Mouse (Mus musculus): ENCODE results near the gene Mrln. TPM values are rescaled to one million over a fixed set of nuclear protein-coding genes. Genes with fewer than 3 reads are reported as not detected.

Mrln gene
- polyA plus RNA-seq, 1 experiment: 32.8 TPM

GRCm38 (mm10) chr10:70167625-70168024 lies 36.8 kb upstream of the Mrln start:
- Histone ChIP-seq H3K79me2 (ENCODE audit: control insufficient read depth, insufficient read depth) (no peaks in the 10 kb centered on the region), H3ac (ENCODE audit: control insufficient read depth, insufficient read length) (no peak overlapping the region), H3K4me2 (ENCODE audit: low read depth) (no peak overlapping the region), H3K36me3 (ENCODE audit: control insufficient read depth, insufficient read depth) (peaks cover 11% of the 10 kb centered on the region), H3K27me3 (ENCODE audit: control insufficient read depth, insufficient read depth, insufficient read length) (no peaks in the 10 kb centered on the region), H3K4me3 (no peak overlapping the region)
- TF ChIP-seq MAX (IDR thresholded peaks at IDR 0.05; ENCODE audit: low read depth): no peak
- no peak for TF ChIP-seq TCF12 (IDR thresholded peaks at IDR 0.05; ENCODE audit: insufficient read depth, poor library complexity, severe bottlenecking)
- TF ChIP-seq E2F4 (IDR thresholded peaks at IDR 0.05; ENCODE audit: insufficient read depth): no peak
- TF ChIP-seq MYOG (IDR thresholded peaks at IDR 0.05; ENCODE audit: control insufficient read depth in 1 of 3, insufficient read depth in 1 of 3, insufficient read length in 2 of 3, low read depth in 2 of 3): no peak
- TF ChIP-seq REST (IDR thresholded peaks at IDR 0.05; ENCODE audit: insufficient read depth, insufficient read length): no peak
- TF ChIP-seq SRF (IDR thresholded peaks at IDR 0.05; ENCODE audit: control insufficient read depth, insufficient read length, low read depth): no peak
- no peak for TF ChIP-seq TCF3 (IDR thresholded peaks at IDR 0.05; ENCODE audit: insufficient read length, low read depth)

GRCm38 (mm10) chr10:70168396-70168795 lies 36.1 kb upstream of the Mrln start:
- no peak overlapping the region for H3K4me3 ChIP-seq
- H3ac ChIP-seq (ENCODE audit: control insufficient read depth, insufficient read length): no peak overlapping the region
- no peaks in the 10 kb centered on the region for H3K27me3 ChIP-seq (ENCODE audit: control insufficient read depth, insufficient read depth, insufficient read length)
- peaks cover 11% of the 10 kb centered on the region for H3K36me3 ChIP-seq (ENCODE audit: control insufficient read depth, insufficient read depth)
- H3K79me2 ChIP-seq (ENCODE audit: control insufficient read depth, insufficient read depth): no peaks in the 10 kb centered on the region
- no peak overlapping the region for H3K4me2 ChIP-seq (ENCODE audit: low read depth)
- TF ChIP-seq TCF12 (IDR thresholded peaks at IDR 0.05; ENCODE audit: insufficient read depth, poor library complexity, severe bottlenecking): no peak
- TF ChIP-seq MYOG (IDR thresholded peaks at IDR 0.05; ENCODE audit: control insufficient read depth in 1 of 3, insufficient read depth in 1 of 3, insufficient read length in 2 of 3, low read depth in 2 of 3): no peak
- no peak for TF ChIP-seq SRF (IDR thresholded peaks at IDR 0.05; ENCODE audit: control insufficient read depth, insufficient read length, low read depth)
- TF ChIP-seq MYOD1 (IDR thresholded peaks at IDR 0.05; ENCODE audit: control insufficient read depth in 1 of 3, insufficient read length in 2 of 3, low read depth in 2 of 3): no peak
- TF ChIP-seq TCF3 (IDR thresholded peaks at IDR 0.05; ENCODE audit: insufficient read length, low read depth): no peak
- no peak for TF ChIP-seq POLR2A (IDR thresholded peaks at IDR 0.05; ENCODE audit: insufficient read length, low read depth)
- no peak for TF ChIP-seq REST (IDR thresholded peaks at IDR 0.05; ENCODE audit: insufficient read depth, insufficient read length)
- TF ChIP-seq USF1 (IDR thresholded peaks at IDR 0.05; ENCODE audit: low read depth): no peak

GRCm38 (mm10) chr10:70169044-70169443 lies 35.4 kb upstream of the Mrln start:
- peaks cover 11% of the 10 kb centered on the region for H3K36me3 ChIP-seq (ENCODE audit: control insufficient read depth, insufficient read depth)
- H3ac ChIP-seq (ENCODE audit: control insufficient read depth, insufficient read length): no peak overlapping the region
- no peak overlapping the region for H3K4me2 ChIP-seq (ENCODE audit: low read depth)
- H3K27me3 ChIP-seq (ENCODE audit: control insufficient read depth, insufficient read depth, insufficient read length): no peaks in the 10 kb centered on the region
- H3K79me2 ChIP-seq (ENCODE audit: control insufficient read depth, insufficient read depth): no peaks in the 10 kb centered on the region
- no peak overlapping the region for H3K4me3 ChIP-seq
- no peak for TF ChIP-seq E2F4 (IDR thresholded peaks at IDR 0.05; ENCODE audit: insufficient read depth)
- no peak for TF ChIP-seq TCF12 (IDR thresholded peaks at IDR 0.05; ENCODE audit: insufficient read depth, poor library complexity, severe bottlenecking)
- no peak for TF ChIP-seq CEBPB (IDR thresholded peaks at IDR 0.05; ENCODE audit: insufficient read depth, poor library complexity, severe bottlenecking)
- no peak for TF ChIP-seq MYOG (IDR thresholded peaks at IDR 0.05; ENCODE audit: control insufficient read depth in 1 of 3, insufficient read depth in 1 of 3, insufficient read length in 2 of 3, low read depth in 2 of 3)
- TF ChIP-seq POLR2A (IDR thresholded peaks at IDR 0.05; ENCODE audit: insufficient read length, low read depth): no peak
- TF ChIP-seq REST (IDR thresholded peaks at IDR 0.05; ENCODE audit: insufficient read depth, insufficient read length): no peak
- no peak for TF ChIP-seq SRF (IDR thresholded peaks at IDR 0.05; ENCODE audit: control insufficient read depth, insufficient read length, low read depth)
- no peak for TF ChIP-seq MAX (IDR thresholded peaks at IDR 0.05; ENCODE audit: low read depth)
- no peak for TF ChIP-seq USF1 (IDR thresholded peaks at IDR 0.05; ENCODE audit: low read depth)
- TF ChIP-seq MYOD1 (IDR thresholded peaks at IDR 0.05; ENCODE audit: control insufficient read depth in 1 of 3, insufficient read length in 2 of 3, low read depth in 2 of 3): no peak
- no peak for TF ChIP-seq TCF3 (IDR thresholded peaks at IDR 0.05; ENCODE audit: insufficient read length, low read depth)
- no peak for TF ChIP-seq POLR2AphosphoS2 (IDR thresholded peaks at IDR 0.05; ENCODE audit: insufficient read length, low read depth)

GRCm38 (mm10) chr10:70173314-70173713 lies 31.1 kb upstream of the Mrln start:
- no peaks in the 10 kb centered on the region for H3K27me3 ChIP-seq (ENCODE audit: control insufficient read depth, insufficient read depth, insufficient read length)
- no peak overlapping the region for H3ac ChIP-seq (ENCODE audit: control insufficient read depth, insufficient read length)
- H3K4me2 ChIP-seq (ENCODE audit: low read depth): no peak overlapping the region
- no peaks in the 10 kb centered on the region for H3K79me2 ChIP-seq (ENCODE audit: control insufficient read depth, insufficient read depth)
- peaks cover 22% of the 10 kb centered on the region for H3K36me3 ChIP-seq (ENCODE audit: control insufficient read depth, insufficient read depth)
- H3K4me3 ChIP-seq: no peak overlapping the region
- TF ChIP-seq SRF (IDR thresholded peaks at IDR 0.05; ENCODE audit: control insufficient read depth, insufficient read length, low read depth) (no peak), POLR2A (IDR thresholded peaks at IDR 0.05; ENCODE audit: insufficient read length, low read depth) (no peak)

- Histone ChIP-seq H3K36me3 (ENCODE audit: control insufficient read depth, insufficient read depth) (peaks cover 27% of the 10 kb centered on the region), H3ac (ENCODE audit: control insufficient read depth, insufficient read length) (no peak overlapping the region), H3K4me2 (ENCODE audit: low read depth) (no peak overlapping the region), H3K79me2 (ENCODE audit: control insufficient read depth, insufficient read depth) (no peaks in the 10 kb centered on the region), H3K27me3 (ENCODE audit: control insufficient read depth, insufficient read depth, insufficient read length) (no peaks in the 10 kb centered on the region), H3K4me3 (no peak overlapping the region)
- TF ChIP-seq MAX (IDR thresholded peaks at IDR 0.05; ENCODE audit: low read depth): no peak
- TF ChIP-seq MYOG (IDR thresholded peaks at IDR 0.05; ENCODE audit: control insufficient read depth in 1 of 3, insufficient read depth in 1 of 3, insufficient read length in 2 of 3, low read depth in 2 of 3): no peak
- TF ChIP-seq POLR2A (IDR thresholded peaks at IDR 0.05; ENCODE audit: insufficient read length, low read depth): no peak
- no peak for TF ChIP-seq POLR2AphosphoS2 (IDR thresholded peaks at IDR 0.05; ENCODE audit: insufficient read length, low read depth)
- TF ChIP-seq TCF3 (IDR thresholded peaks at IDR 0.05; ENCODE audit: insufficient read length, low read depth): no peak
- no peak for TF ChIP-seq USF1 (IDR thresholded peaks at IDR 0.05; ENCODE audit: low read depth)
- no peak for TF ChIP-seq CEBPB (IDR thresholded peaks at IDR 0.05; ENCODE audit: insufficient read depth, poor library complexity, severe bottlenecking)
- TF ChIP-seq MYOD1 (IDR thresholded peaks at IDR 0.05; ENCODE audit: control insufficient read depth in 1 of 3, insufficient read length in 2 of 3, low read depth in 2 of 3): no peak
- no peak for TF ChIP-seq SRF (IDR thresholded peaks at IDR 0.05; ENCODE audit: control insufficient read depth, insufficient read length, low read depth)
- TF ChIP-seq E2F4 (IDR thresholded peaks at IDR 0.05; ENCODE audit: insufficient read depth): no peak
- TF ChIP-seq TCF12 (IDR thresholded peaks at IDR 0.05; ENCODE audit: insufficient read depth, poor library complexity, severe bottlenecking): no peak
- no peak for TF ChIP-seq REST (IDR thresholded peaks at IDR 0.05; ENCODE audit: insufficient read depth, insufficient read length)
Measured at GRCm38 (mm10) chr10:70174494-70175190, 29.8 kb upstream of the Mrln start.

All from myocyte (in vitro differentiated cells).